Mouse (Mus musculus) forebrain, embryonic 16.5 days (tissue): ENCODE measurements at regions not wholly inside any gene's neighbourhood (a gene's known extent, or its start where the extent isn't known, plus 50 kb on each side); places are given as distances from the start of the nearest gene placed in this dataset.

Experiments used
- ATAC-seq: fragments of 200-750 bp; cut with Nextera tagmentation; 2 replicates; pipeline ENCODE4 v1.8.0; 2017; ENCODE audit warnings: mild to moderate bottlenecking, moderate library complexity
- H3K27ac ChIP-seq: fragments of 300-500 bp; sonication (generic); 2 replicates; pipeline ENCODE4 v1.5.1; 2014; ENCODE audit warnings: low read length, control low read depth
- H3K27me3 ChIP-seq: fragments of 300-500 bp; sonication (generic); replicated peaks from 2 replicates; pipeline ENCODE4 v1.6.1; 2014; ENCODE audit warnings: low read length; ENCODE audit not compliant: control insufficient read depth, insufficient read depth
- H3K36me3 ChIP-seq: fragments of 300-500 bp; sonication (generic); 2 replicates; pipeline ENCODE4 v1.6.1; 2014; ENCODE audit not compliant: control insufficient read depth, insufficient read depth
- H3K4me1 ChIP-seq: fragments of 300-500 bp; sonication (generic); replicated peaks from 2 replicates; pipeline ENCODE4 v1.6.1; 2014; ENCODE audit warnings: low read length; ENCODE audit not compliant: control insufficient read depth, insufficient read depth
- H3K4me2 ChIP-seq: fragments of 300-500 bp; sonication (generic); 2 replicates; pipeline ENCODE4 v1.6.1; 2014; ENCODE audit warnings: mild to moderate bottlenecking, low read length, control low read depth
- H3K4me3 ChIP-seq: fragments of 300-500 bp; sonication (generic); replicated peaks from 2 replicates; pipeline ENCODE4 v1.5.1; 2014; ENCODE audit warnings: mild to moderate bottlenecking, low read length, control low read depth
- H3K9ac ChIP-seq: fragments of 300-500 bp; sonication (generic); replicated peaks from 2 replicates; pipeline ENCODE4 v1.6.1; 2014; ENCODE audit warnings: low read depth, low read length, control low read depth
- H3K9me3 ChIP-seq: fragments of 300-500 bp; sonication (generic); 2 replicates; pipeline ENCODE4 v1.6.1; 2016; ENCODE audit warnings: low read length; ENCODE audit not compliant: control insufficient read depth
- WGBS: fragments of 180-500 bp; shearing (Covaris S2); extraction: QIAGEN DNeasy Blood & Tissue Kit; methylation state at CpG from one replicate; pipeline ENCODE4 v1.1.7; 2014; 5-methylcytosine and 5-hydroxymethylcytosine counted together

DNA sequence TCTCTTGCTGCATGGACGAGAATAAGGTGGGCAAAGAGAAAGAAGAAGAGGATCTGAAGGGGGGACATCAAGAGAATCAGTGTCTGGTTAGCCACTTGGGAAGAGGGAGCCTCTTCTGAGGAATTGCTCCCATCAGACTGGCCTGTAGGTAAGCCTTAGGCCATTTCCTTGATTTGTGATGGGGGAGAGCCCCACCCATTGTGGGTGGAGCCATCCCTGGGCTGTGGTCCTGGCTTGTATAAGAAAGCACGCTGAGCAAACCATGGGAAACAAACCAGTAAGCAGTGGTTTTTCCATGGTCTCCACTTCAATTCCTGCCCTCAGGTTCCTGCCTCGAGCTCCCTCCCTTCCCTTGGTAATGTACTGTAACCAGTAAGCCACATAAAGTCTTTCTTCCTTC lies 57.7 kb upstream of the Sez6l start:
- ATAC-seq, result no peak
- no peak overlapping the region for H3K4me3 ChIP-seq

DNA sequence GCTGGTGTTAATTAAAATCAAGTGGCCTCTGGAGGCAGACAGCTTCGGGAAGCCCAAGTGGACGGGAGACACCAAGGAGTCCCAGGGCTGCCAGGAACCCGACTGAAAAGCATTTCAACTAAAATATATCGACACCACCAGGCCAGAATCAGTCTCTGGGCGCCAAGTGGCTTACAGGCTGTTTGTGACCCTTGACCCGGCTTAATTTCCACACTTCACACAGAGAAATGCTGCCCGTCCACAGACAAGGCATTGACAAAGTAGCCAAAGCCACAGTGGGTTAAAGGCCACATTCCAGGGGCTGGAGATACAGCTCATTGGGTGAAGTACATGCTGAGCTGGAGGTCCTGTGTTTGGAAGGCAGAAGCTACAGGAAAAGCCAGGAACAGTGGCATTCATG lies 54.8 kb upstream of the Sez6l start:
- H3K27ac ChIP-seq, result no peak overlapping the region
- 58% methylated on average over 7 of the region's 7 CpGs for WGBS
- no peak overlapping the region for H3K4me2 ChIP-seq
- no peaks in the 10 kb centered on the region for H3K36me3 ChIP-seq
- H3K27me3 ChIP-seq, result no peaks in the 10 kb centered on the region
- H3K9ac ChIP-seq, result no peak overlapping the region
- no peaks in the 10 kb centered on the region for H3K9me3 ChIP-seq
- peaks cover 10% of the 10 kb centered on the region for H3K4me1 ChIP-seq
- ATAC-seq, result no peak
- H3K4me3 ChIP-seq, result no peak overlapping the region

More for the DNA sequence above, 57.7 kb upstream of the Sez6l start:
- H3K9me3 ChIP-seq, result no peaks in the 10 kb centered on the region
- H3K27ac ChIP-seq, result no peak overlapping the region
- 66% methylated on average over 3 of the region's 3 CpGs for WGBS
- no peak overlapping the region for H3K4me2 ChIP-seq
- no peaks in the 10 kb centered on the region for H3K4me1 ChIP-seq
- H3K9ac ChIP-seq, result no peak overlapping the region
- H3K36me3 ChIP-seq, result no peaks in the 10 kb centered on the region
- H3K27me3 ChIP-seq, result no peaks in the 10 kb centered on the region

GRCm38 (mm10) chr5:112629656-112630055 lies 52.7 kb upstream of the Sez6l start:
- WGBS, result 54% methylated on average over 2 of the region's 2 CpGs

GRCm38 (mm10) chr5:112628073-112628790 lies 51.2 kb upstream of the Sez6l start:
- Histone ChIP-seq H3K4me3 (no peak overlapping the region), H3K36me3 (no peaks in the 10 kb centered on the region), H3K4me1 (peaks cover 10% of the 10 kb centered on the region), H3K4me2 (no peak overlapping the region; the same call in 1 of the 2 replicates), H3K9me3 (no peaks in the 10 kb centered on the region), H3K9ac (no peak overlapping the region), H3K27me3 (no peaks in the 10 kb centered on the region), H3K27ac (no peak overlapping the region)
- ATAC-seq, result no peak; the same call in none of the 2 replicates
- WGBS, result 25% methylated on average over 18 of the region's 18 CpGs

More at GRCm38 (mm10) chr5:112629656-112630055, 52.7 kb upstream of the Sez6l start:
- H3K9me3 ChIP-seq, result no peaks in the 10 kb centered on the region
- no peak overlapping the region for H3K9ac ChIP-seq
- H3K4me2 ChIP-seq, result no peak overlapping the region
- no peak overlapping the region for H3K4me3 ChIP-seq
- ATAC-seq, result no peak
- no peaks in the 10 kb centered on the region for H3K27me3 ChIP-seq
- peaks cover 10% of the 10 kb centered on the region for H3K4me1 ChIP-seq
- no peaks in the 10 kb centered on the region for H3K36me3 ChIP-seq
- H3K27ac ChIP-seq, result no peak overlapping the region

- ATAC-seq, result 0 out of 2 replicates have a peak, but pooled peaks have one; percentile 6
- 0 out of 2 replicates have a peak overlapping the region, but pooled peaks have one; percentile 11 for H3K9ac ChIP-seq
- no peaks in the 10 kb centered on the region for H3K36me3 ChIP-seq
- H3K4me3 ChIP-seq, result no peak overlapping the region
- H3K4me2 ChIP-seq, result 0 out of 2 replicates have a peak overlapping the region, but pooled peaks have one; percentile 7
- peaks cover 10% of the 10 kb centered on the region for H3K4me1 ChIP-seq
- no peaks in the 10 kb centered on the region for H3K9me3 ChIP-seq
- H3K27ac ChIP-seq, result no peak overlapping the region
- 36% methylated on average over 14 of the region's 14 CpGs for WGBS
- no peaks in the 10 kb centered on the region for H3K27me3 ChIP-seq
Observed at GRCm38 (mm10) chr5:112627305-112627704, 50.3 kb upstream of the Sez6l start.
